Mouse (Mus musculus): ENCODE data around the gene Magi2. TPM values are rescaled to one million over a fixed set of nuclear protein-coding genes. Genes with fewer than 3 reads are reported as not detected.

The Magi2 gene
- total RNA-seq, 2 experiments from 2014 or later: 98.1 to 102 TPM

DNA sequence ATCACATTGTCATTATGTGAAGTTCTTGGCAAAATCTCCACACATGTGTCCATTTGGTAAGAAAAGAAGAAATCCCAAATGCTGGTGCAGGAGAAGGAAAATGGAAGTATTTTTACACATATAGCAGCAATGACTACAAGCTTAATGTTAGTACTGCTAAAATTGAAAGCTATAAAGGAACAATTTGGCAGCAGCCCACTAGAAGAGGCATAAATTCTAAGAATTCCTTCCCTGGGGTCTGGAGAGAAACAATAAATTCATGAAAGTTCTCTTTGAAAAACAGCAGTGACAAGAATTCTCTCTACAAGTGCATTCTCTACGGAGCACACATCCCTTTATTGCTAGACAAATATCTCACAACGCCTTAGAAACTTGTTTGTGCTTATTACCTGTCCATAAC, 913.4 kb downstream of the Magi2 start:
- intact Hi-C loops (cut with DNase I): no loop called here
- no peak for DNase-seq (ENCODE audit: low spot score in 2 of 2)

DNA sequence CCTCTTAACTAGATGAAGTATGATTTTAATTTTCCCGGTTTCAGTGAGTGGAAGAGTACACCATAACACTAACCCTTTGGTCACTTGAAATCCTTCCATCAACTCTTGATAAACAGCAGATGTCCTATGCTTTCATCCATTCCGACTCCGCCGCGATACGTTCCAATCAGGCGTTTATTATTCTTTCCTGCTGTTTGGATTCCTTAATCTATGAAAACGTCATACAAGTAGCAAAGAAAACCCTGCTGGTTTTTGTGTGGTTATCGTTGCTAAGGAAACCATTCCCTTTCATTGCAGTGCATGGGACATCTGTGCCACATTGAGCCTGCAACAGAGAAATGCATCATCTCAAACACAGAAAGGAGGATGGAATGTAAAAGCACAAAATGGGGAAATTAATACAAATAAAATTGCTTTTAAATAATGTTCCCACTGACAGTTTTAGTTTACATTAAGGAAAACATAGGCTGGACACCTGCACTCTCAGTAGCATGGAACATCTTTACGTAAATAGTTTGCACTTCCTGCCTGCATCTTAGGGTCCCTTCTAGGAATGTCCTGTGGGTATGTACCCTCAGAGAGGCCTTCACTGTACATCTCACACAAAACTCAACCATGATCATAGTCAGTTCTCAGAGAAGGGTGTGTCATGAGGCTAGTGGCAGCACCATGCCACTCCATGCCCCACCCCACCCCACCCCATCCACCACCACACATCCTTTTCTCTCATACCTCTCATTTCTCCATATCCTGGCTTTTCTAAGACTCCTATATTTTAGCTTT, 914.0 kb downstream of the Magi2 start:
- intact Hi-C loops (cut with DNase I): no loop called here
- DNase-seq (ENCODE audit: low spot score in 2 of 2): peak; percentile 21 to 45

DNA sequence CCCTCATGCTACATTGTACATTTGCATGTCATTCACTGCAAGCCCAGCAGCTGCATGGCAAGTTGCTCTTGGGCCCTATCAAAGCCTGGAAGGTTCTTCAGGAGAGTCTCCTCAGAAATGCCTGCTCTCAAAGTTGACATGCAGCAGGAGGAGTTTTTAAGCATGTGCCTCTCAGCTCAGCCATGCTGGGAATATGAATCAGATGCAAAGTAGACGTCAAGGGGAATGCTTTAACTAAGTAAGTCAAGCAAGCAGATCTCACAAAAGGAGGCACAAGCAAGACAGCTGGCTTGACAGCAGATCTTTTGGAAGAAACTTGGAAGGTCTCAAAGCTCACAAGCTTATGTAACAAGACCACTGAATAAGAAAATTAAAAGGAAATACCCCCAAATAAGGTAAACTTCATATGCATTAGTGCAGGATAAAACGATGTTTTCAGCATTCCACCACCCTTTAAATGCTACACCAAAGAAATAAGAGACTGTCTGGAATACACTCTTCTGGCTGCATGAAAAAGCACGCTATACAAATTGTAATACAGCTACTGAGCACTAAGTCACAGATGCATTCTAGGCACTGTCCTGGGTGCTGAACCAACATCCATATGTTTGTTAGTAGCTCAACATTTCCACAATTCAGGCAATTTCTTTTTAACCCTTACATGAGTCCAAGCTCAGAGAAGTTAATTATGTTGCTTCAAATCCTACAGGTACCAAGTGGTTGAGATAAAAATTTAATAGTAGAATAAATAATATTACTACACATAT, 926.7 kb downstream of the Magi2 start:
- intact Hi-C loops (cut with DNase I): no loop called here
- DNase-seq (ENCODE audit: low spot score in 2 of 2): no peak

DNA sequence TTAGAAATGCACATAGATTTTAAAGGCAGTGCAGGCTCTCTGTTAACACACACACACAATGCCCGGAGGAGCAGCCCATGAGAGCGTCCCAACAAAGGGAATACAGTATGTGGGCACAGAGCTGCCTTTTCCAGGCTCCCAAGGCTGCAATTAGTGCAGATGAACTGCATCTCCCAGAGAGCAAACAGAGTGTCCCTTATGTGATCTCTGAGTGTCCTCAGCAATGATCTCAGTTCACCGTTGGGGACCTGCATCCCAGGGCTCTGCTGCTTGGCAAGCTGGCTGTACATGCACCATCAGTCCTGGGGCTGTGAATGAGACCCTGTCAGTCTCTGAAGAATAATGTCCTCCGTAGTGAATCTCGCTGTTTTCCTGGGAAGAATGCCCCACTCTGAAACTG, 969.9 kb downstream of the Magi2 start:
- peak in 1 of 2 experiments; percentile 6 for DNase-seq (ENCODE audit: low spot score in 2 of 2)
- intact Hi-C loops (cut with DNase I): no loop called here

DNA sequence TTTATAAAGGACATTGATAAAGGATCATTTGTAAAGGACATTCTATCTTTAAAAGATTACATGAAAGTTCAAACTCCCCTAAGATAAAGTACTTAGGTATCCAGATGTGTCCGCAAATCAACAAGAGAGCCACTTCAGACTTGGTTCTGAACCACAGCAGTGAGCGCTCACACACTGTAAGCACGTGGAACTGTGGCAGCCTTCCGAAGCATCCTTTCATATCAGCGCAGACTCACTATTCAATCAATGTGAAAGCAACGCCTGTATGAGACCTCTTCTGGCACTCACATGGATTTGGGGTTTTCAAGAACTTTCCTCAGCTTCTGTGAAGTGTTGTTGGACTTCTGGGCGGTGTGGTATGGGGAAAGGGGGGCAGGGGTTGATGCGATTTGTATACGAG, 970.6 kb downstream of the Magi2 start:
- intact Hi-C loops (cut with DNase I): no loop called here
- no peak for DNase-seq (ENCODE audit: low spot score in 2 of 2)

DNA sequence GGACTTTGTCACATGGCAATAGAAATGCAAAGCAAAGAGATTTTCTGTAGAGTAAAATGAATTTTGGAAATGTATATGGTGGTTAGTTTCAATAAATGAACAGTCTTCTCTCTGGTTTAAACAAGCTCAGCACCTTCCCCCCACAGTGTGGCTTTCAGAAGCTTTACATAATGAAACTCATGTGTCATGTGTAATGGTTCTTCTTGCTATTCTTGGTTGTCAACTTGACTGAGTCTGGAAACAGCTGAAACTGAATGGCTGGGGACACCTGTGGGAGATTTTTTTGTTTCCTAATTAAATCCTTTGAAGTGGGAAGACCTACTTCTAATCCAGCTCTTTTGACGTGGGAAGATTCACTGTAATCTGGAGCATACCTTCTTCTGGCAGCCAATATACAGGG, 974.5 kb downstream of the Magi2 start:
- DNase-seq (ENCODE audit: low spot score in 2 of 2): no peak
- intact Hi-C loops (cut with DNase I): no loop called here

DNA sequence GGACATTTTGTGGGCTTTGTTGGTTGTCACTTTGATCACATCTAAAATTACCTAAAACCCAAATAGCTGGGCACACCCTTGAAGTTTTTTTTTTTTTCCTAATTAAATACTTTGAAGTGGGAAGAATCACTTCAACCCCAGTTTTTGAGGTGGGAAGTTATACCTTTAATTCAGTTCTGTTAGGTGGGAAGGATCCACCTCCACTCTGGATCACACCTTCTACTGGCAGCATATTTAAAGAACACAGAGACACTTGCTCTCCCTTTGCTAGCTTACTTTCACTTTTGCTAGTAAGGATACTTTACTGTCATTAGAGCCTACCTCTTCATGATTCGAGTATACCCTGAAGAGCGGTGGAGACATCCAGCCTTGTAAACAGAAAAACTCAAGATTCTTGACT, 981.3 kb downstream of the Magi2 start:
- intact Hi-C loops (cut with DNase I): no loop called here
- DNase-seq (ENCODE audit: low spot score in 2 of 2): no peak

DNA sequence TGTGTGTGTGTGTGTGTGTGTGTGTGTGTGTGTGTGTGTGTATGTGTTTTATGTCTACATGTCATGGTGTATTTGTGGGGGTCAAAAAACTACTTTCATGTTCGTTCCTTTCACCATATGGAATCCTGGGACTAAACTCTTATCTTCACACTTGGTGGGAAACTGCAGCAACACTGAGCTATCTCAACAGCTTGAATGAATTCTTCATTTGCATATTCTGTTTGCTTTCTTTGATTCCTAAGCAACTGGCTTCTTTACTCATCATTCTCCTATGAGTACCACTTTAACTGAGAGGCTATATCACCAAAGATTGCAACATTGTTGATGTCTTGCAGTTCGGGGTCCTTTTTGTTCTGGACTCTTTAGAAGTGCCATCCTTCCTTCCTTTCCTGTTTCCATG, 986.5 kb downstream of the Magi2 start:
- intact Hi-C loops (cut with DNase I): no loop called here

DNA sequence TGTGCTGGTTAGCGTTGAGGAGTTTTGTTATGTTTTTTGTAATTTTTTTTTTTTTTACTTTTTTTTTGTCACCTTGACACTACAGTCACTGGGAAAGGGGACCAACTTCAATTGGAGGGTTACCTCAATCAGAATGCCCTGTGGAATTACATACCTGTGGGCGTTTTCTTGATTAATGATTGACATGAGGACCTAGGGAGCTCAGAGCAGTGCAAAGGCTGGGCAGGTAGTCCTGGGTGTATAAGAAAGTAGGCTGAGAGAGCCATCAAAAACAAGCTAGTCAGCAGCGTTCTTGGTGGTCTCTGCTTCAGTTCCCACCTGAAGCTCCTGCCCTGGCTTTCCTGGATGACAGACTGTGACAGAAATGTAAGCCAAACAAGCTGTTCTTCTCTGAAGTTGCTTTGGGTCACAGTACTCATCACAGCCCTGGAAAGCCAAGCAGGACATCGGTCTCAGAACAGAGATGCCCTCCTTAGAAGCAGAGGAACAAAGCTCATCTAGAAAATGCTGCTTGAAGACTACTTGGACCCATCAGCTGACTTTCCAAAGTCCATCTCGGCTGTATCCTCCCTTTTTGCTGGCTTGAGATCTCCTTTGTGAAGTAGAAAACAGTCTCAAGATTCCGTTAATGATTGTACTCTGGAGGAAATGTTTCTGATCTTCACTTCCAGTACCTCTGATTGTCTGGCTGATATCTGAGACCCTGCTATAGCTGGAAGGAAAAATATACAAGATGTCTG, 999.8 kb downstream of the Magi2 start:
- intact Hi-C loops (cut with DNase I): loop anchor here (10.0 kb wide), 1 partner anchor 322 kb away; no protein-coding TSS in a partner anchor
- DNase-seq (ENCODE audit: low spot score in 2 of 2): no peak

More for the DNA sequence above, 986.5 kb downstream of the Magi2 start:
- no peak for DNase-seq (ENCODE audit: low spot score in 2 of 2)

DNA sequence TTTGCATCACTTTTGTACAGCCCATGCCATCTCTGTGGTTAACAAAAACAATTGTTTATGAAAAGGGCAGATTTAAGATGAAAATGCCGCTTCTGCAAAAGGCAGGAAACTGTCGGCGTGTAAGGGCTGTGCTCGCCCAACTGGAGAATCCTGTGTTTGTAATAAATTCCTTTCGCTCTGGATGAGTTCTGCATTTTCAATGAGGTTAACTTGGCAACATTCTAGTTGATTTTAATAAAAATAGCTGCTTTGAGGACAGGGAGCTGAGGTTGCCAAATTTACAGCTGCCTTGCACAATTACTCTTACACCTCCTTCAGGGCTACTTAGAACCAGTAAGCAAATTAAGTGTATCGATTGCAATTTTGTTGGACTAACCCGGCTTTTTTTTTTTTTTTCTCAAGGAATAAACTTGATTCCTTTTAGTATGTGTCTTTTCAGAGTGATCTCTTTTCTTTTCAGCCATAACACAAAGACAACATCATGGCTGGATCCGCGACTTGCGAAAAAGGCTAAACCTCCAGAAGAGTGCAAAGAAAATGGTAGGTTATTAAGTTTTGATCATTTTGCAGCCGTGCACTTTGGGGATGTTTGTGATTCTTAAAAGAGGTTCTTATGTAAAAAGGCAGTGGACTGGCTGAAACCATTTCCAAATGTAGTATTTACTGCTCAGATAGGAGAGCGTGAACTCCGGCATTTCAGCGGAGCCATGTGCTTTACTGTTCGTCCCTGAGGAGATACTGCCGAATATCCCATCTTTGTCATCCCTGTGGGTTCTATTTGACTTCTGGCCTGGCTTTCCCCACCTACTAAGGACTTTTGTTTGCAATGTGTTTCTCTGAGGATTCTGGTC, 1001.3 kb downstream of the Magi2 start:
- intact Hi-C loops (cut with DNase I): loop anchor here (10.0 kb wide), 1 partner anchor 323 kb away; no protein-coding TSS in a partner anchor
- DNase-seq (ENCODE audit: low spot score in 2 of 2): peak in 1 of 2 experiments; percentile 17

DNA sequence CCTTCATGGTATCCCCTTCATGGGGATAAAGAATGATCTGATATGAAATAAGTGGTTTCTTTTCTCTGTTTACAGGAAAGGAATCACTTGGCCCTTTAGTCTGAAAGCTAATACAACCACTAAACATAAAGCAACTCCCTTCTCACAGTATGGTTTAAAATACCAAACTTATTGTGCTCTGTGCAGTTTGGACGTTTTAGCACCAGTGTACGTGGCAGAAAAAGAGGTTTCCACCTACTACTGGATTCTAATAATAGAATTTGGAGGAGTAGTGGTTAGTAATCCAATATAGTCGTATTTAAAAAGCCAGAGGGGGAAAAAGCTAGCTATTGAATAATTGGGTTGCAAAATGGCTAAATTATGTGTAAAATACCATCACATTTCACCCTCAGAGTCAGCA, 1005.1 kb downstream of the Magi2 start:
- no peak for DNase-seq (ENCODE audit: low spot score in 2 of 2)
- intact Hi-C loops (cut with DNase I): no loop called here

DNA sequence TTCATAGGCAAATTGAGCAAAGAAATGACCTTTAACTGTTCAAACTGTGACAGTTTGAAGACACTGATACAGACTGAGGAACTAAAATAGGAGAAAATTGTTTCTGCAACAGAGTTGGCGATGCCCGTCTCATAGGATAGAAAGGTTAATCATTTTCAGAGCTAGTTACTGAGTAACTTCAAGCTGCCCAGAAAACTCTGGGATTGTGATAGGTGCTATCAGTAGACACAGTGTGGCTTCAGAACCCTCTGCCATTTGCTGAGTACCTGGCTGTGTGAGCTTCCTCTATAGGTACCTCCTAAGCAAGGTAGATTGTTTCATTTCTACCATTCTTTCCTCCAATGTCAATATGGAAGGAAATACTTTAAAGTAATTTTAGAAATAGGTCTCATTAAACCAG, 1014.7 kb downstream of the Magi2 start:
- no peak for DNase-seq (ENCODE audit: low spot score in 2 of 2)
- intact Hi-C loops (cut with DNase I): no loop called here

DNA sequence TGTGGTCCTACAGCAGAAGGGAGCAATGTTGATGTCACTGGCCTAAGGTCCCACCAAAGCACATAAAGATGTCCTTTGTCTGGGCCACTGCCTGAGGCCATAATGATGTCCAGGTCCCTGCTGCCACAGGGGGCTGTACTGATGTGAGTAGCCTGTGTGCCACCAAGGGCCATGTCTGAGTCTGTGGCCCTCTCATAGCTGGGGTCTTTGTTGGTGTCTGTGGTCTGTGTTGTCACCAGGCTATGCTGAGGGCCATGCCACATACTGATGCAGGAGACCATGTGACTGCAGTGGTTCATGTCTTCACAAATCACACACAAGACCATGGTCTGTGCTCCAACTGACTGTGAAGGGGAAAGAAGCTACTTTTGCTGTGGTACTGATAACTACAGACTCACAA, 1015.7 kb downstream of the Magi2 start:
- DNase-seq (ENCODE audit: low spot score in 2 of 2): no peak
- intact Hi-C loops (cut with DNase I): no loop called here

DNA sequence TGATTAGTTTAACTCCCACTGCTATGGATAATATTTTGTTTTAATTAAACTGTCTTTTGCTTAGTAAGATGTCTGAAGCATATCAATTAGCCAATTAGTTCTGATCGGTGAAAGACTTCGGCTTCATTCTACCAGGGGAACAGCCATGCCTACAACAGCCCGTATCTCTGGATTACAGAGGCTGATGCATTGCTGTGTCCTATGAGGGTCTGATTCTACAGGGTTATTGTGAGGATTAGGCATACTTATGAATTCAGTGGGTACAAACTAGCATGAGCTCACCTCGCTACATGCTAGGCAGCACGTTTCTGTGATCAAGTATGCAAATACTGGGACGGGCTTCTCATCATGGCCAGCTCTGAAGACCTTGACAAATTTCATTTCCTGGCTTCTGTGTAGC, 1022.5 kb downstream of the Magi2 start:
- DNase-seq (ENCODE audit: low spot score in 2 of 2): no peak
- intact Hi-C loops (cut with DNase I): no loop called here

DNA sequence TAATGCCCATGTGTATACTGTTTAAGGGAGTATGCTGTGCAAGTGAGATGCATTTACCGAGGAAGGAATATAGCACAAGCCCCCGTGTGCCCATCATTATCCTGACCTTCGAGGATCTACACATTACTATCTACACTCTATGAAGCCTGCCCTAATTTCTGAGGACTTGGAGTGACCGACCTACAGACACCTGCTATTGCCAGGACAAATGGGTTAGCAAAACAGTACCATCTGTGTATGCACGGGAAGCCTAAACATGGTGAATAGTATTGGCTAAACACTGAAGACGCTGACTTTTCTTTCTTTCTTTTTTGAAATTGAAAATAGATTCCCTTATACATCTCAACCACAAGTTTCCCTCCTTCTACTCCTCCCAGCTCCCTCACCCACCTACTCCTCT, 1024.7 kb downstream of the Magi2 start:
- intact Hi-C loops (cut with DNase I): no loop called here
- no peak for DNase-seq (ENCODE audit: low spot score in 2 of 2)

DNA sequence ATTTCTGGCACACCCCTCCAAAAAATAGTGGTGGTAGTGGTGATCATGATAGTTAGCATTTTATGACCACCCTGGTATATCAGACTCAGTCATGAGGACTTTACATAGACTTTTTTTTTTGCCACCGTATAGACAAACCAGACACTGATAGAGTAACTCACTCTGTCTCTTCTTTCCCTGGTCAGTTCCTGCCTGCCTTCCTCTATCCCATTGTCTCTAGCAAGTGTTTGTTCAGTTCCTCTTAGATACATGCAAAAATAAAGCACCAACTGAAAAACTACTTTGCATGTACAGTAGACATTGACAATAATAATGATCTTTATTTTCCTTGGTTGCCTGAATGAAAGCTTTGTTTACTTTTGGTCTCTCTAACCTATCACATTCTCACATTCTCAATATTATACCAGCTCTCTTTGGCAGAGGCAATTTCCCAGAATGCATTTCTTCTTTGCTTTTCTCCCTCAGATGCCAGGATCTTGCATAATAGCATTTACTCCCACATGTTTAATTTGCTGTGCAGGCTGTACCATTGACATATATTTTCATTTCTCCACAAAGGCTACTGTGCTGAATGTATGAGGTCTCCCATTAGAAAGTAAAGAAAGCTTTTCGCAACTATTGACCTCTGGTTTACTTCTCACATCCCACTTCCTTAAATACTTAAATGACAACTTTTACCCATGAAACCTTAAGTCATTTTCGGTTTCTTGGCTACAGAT, 1029.5 kb downstream of the Magi2 start:
- intact Hi-C loops (cut with DNase I): no loop called here
- DNase-seq (ENCODE audit: low spot score in 2 of 2): peak in 1 of 2 experiments; percentile 80

DNA sequence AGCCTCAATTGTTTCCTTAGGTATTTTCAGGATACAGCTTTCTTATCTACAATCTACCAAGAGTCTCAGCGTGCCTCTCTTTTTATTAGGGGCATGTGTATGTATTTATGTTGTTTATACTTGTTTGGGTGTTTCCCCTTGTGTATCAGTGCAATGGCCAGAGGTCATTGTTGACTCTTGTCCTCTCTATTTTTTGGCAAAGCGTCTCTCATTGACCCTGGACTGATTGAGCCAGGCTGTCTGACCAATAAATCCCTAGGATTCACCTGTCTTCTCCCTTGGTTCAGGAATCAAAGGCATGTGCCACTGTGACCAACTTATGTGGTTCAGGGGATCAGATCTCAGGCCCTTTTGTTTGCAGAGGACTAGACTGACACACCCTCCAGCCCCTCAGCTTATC, 1030.1 kb downstream of the Magi2 start:
- intact Hi-C loops (cut with DNase I): no loop called here

DNA sequence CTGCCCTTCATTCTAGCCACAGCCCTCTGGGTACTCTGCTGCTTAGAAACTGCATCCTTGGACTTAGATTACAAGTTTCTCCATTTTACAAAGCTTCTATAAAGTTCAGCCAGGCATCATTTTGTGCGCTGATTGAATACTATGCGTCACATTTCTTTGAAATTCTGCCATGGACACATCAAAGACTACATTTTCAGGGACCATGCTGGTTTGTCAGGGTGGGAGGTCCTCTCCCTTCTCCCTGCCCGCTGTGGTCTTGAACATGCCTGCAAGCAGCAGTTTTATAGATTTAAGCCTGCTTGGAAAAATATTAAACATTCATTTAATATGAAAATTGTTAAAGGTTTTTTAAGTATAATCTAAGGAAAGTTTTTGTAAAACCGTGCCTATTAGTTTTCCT, 1030.6 kb downstream of the Magi2 start:
- intact Hi-C loops (cut with DNase I): no loop called here
- DNase-seq (ENCODE audit: low spot score in 2 of 2): no peak

More for the DNA sequence above, 1030.1 kb downstream of the Magi2 start:
- DNase-seq (ENCODE audit: low spot score in 2 of 2): no peak

DNA sequence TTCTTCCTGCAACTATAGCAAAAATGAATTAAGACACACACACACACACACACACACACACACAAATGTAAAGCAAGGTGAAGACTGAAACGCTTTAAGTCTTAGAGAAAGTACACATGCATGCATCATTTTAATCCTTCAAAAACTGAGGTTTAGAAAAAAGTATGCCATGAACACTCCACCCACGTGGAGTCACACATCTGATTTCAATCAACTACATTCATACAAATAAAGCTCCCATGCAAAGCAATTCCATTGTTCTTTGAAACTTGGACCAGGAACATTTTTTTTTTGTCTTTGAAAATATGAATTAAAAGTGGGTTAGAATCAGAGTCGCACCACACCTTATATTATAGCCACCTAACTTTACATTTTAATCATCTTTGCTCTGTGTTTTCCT, 1032.9 kb downstream of the Magi2 start:
- intact Hi-C loops (cut with DNase I): no loop called here
- no peak for DNase-seq (ENCODE audit: low spot score in 2 of 2)
